Mouse (Mus musculus): ENCODE measurements around the gene Pacrg.

Pacrg gene

GRCm38 (mm10) chr17:10534206-10534605 lies 305.9 kb downstream of the Pacrg start:
- DNase-seq: no peak

GRCm38 (mm10) chr17:10533461-10533860 lies 306.6 kb downstream of the Pacrg start:
- DNase-seq: no peak

GRCm38 (mm10) chr17:10531024-10531423 lies 309.1 kb downstream of the Pacrg start:
- no peak for DNase-seq

- DNase-seq: no peak
Measured at GRCm38 (mm10) chr17:10529329-10529955, 310.7 kb downstream of the Pacrg start.

- no peak for DNase-seq
Measured at GRCm38 (mm10) chr17:10521282-10521681, 318.8 kb downstream of the Pacrg start.

- no peak for DNase-seq
Measured at GRCm38 (mm10) chr17:10519506-10520155, 320.5 kb downstream of the Pacrg start.

GRCm38 (mm10) chr17:10514812-10515211 lies 325.3 kb downstream of the Pacrg start:
- no peak for DNase-seq

- no peak for DNase-seq
Measured at GRCm38 (mm10) chr17:10510913-10511759, 329.0 kb downstream of the Pacrg start.

- DNase-seq: no peak
Measured at GRCm38 (mm10) chr17:10510467-10510866, 329.6 kb downstream of the Pacrg start.

- DNase-seq: no peak
Measured at GRCm38 (mm10) chr17:10508088-10508487, 332.0 kb downstream of the Pacrg start.

- DNase-seq: peak; percentile 34
Measured at GRCm38 (mm10) chr17:10507466-10507865, 332.6 kb downstream of the Pacrg start.

GRCm38 (mm10) chr17:10506896-10507295 lies 333.2 kb downstream of the Pacrg start:
- DNase-seq: no peak

- DNase-seq: no peak
Measured at GRCm38 (mm10) chr17:10501439-10501838, 338.7 kb downstream of the Pacrg start.

GRCm38 (mm10) chr17:10500795-10501432 lies 339.2 kb downstream of the Pacrg start:
- no peak for DNase-seq

GRCm38 (mm10) chr17:10498935-10499655 lies 341.0 kb downstream of the Pacrg start:
- no peak for DNase-seq

- DNase-seq: no peak
Measured at GRCm38 (mm10) chr17:10497781-10498420, 342.2 kb downstream of the Pacrg start.

GRCm38 (mm10) chr17:10496066-10496465 lies 344.0 kb downstream of the Pacrg start:
- no peak for DNase-seq

- no peak for DNase-seq
Measured at GRCm38 (mm10) chr17:10495588-10495987, 344.5 kb downstream of the Pacrg start.

GRCm38 (mm10) chr17:10493124-10493523 lies 347.0 kb downstream of the Pacrg start:
- no peak for DNase-seq

- no peak for DNase-seq
Measured at GRCm38 (mm10) chr17:10490374-10491169, 349.5 kb downstream of the Pacrg start.

- DNase-seq: no peak
Measured at GRCm38 (mm10) chr17:10488873-10489272, 351.2 kb downstream of the Pacrg start.
